Mouse (Mus musculus): ENCODE results near the gene Mroh9.

Gene Mroh9

DNA sequence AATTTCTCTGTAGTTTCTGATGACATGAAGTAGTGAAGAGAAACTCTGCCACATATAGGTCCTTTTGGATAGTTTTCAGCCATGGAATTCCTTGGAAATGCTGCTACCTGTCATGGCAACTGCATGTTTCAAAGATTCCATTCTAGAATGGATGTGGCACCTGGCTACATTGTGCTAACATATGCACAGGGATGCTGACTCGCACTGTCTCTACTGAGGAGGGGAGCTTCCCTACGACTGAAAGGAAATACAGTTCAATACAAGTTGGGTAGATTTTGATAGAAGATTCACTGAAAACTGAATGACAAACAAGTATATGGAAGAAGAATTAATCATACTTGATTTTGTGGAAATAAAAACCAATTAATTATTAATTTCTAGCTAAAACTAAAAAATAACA, at the start of gene Mroh9:
TSS of gene Mroh9 (minus strand) at position 101 of the 400 bp plus-strand sequence.
- no peak for DNase-seq (ENCODE audit: low read depth, low spot score)

- no peak for DNase-seq (ENCODE audit: low read depth, low spot score)
These were observed 44.5 kb upstream of the Mroh9 start for GRCm38 (mm10) chr1:163129976-163130375.

DNA sequence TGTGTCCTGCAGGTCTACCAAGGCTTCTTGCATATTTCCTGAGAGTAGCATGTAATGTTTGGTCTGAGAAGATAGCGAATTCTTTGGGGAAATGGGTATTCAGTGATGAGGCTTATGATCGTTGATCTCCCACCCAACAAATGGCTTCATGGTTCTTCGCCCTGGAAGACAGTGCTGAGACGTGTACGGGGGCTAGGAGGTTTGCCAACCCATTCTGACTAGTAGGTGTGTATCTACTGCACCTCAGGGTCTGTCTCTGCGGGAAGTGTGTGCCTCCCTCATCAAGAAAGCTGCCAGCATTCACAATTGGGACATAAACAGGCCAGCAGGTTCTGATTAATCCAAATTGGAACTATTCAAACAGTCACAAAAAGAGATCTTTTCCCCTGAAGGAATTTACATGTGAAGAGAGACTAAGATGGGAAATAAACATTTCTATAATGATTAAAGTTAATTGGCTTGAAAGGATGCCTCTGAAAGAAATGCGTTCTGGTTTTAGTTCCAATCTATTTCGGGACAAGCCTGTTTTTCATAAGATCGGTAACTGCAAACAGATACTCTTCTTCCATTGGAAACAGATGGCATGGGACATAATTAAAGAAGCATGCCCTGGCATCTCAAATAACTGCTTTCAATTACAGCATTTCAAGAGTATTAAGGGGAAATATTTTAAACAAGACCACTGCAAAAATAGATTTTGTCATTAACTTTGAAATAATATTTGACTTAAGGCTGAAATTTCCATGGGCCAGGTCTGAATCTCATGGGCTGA, 43.8 kb upstream of the Mroh9 start:
- DNase-seq (ENCODE audit: low read depth, low spot score) = no peak

DNA sequence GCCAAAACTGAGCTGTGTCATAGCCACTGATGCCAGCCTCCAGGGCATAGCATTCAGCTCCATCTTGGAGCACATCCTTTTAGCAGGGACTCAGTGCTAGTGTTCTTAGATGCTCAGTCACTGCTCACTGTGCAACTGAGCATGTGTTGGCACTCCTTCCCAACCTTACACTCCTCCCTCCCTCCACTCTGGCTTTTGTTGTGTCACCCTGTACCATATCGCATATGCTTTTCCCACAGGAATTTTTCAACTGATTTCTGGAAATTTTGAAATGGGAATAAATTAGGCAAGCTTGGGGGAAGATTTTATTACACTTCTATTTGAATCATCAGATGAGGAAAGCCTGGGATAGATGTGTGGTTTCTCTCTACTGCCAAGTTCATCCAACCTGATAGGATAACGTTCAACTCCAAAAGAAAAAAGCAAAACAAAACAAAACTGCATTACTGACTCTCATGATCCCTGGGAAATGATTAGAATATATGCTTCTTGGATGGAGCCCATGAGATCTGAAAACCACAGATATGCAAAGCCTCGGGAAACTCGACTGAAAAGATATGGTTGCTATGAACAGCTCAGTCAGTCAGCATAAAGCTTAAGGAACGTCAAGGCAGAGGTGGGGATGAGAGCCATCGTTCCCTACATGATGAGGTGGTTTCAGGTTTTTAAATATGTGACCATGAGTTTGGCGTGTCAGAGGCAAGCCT, 40.9 kb upstream of the Mroh9 start:
- no peak for DNase-seq (ENCODE audit: low read depth, low spot score)

DNA sequence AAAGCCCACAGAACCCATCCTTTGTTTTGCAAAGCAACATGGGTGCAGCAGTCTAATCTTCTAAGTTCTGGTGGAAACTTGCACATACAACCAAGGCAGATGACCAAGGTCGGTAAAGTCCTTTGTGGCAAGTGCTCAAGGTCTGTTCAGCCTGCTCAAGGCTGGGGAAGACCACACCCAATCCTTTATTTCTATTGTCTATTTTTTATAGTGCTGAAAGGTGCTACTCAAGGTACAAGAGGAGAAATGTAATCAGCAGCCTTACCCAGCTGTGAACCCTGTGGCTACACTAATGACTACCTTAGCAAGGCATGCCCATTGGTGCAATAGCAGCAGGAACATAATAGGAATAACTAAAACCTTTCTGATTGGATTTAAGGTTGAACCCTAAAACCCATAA, 36.9 kb upstream of the Mroh9 start:
- DNase-seq (ENCODE audit: low read depth, low spot score) = no peak

- DNase-seq (ENCODE audit: low read depth, low spot score) = no peak
These were observed 28.1 kb upstream of the Mroh9 start for GRCm38 (mm10) chr1:163113461-163114174.

- DNase-seq (ENCODE audit: low read depth, low spot score) = no peak
These were observed 27.2 kb upstream of the Mroh9 start for GRCm38 (mm10) chr1:163112482-163113164.

GRCm38 (mm10) chr1:163104960-163105359, 19.5 kb upstream of the Mroh9 start:
- no peak for DNase-seq (ENCODE audit: low read depth, low spot score)

DNA sequence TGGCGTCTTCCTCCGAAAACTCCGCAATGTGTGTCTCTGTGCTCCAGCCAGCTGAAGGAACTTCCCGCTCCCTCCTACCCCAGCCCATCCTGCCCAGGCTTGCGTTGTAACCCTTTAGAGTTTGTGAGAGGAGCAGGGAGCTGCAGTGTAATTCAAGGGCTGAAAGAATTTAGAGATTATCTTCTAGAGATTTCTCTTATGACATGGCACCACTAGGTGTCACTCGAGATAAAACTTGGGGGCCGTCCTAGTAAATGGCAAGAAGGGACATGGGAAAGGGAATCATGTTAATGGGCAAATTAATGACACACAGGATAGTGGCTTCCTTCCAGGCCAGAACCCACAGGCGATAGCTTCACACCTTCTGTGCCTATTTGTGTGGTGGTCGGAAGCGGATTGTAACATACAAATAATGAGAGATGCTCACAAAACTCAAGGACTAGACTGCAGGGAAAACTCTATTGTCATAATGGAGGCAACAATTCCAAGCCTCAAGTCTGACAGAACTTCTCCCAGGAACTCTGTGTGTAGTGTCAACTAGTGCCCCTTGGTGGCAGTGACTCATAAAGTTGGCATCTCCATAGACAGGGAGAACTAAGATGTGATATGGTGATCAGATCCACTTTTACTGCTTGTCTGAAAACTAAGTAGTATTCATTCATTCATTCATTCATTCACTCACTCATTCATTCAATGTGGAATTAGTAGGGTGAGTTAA, 6.1 kb upstream of the Mroh9 start:
- DNase-seq (ENCODE audit: low read depth, low spot score) = peak; percentile 5

- no peak for DNase-seq (ENCODE audit: low read depth, low spot score)
These were observed 15.0 kb downstream of the Mroh9 start for GRCm38 (mm10) chr1:163070502-163070901.

DNA sequence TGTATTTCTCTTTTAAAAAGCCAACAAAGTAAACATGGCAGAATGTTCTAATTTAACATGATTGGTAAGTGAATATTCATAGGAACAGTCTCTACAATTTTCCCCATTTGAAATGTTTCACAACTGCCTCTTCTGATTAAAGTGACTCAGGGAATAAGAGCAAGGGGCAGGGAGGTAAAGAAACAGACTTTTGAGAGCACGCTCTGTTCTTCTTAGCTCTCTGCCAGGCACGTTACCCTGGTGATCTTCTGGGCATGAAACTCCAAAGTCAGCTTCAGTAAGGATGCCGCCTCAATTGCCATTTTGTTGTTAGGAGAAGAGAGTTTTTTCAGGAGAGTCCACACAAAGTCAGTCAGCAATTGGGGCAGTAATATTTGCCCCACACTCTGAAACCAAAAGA, 25.1 kb downstream of the Mroh9 start:
- no peak for DNase-seq (ENCODE audit: low read depth, low spot score)

DNA sequence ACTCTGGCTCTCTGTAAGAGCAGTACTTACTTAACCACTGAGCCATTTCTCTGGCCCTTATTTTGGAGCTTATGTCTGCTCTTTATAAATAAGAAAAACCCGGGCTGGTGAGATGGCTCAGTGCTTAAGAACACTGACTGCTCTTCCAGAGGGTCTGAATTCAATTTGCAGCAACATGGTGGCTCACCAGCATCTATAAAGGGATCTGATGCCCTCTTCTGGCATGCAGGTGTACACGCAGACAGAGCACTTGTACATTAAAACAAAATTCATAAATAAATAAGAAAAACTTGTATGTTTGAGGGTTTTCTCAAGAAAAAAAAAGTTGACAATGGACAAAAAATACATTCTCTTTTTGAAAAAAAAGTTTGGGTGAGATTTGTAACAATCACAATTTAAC, 28.1 kb downstream of the Mroh9 start:
- no peak for DNase-seq (ENCODE audit: low read depth, low spot score)

DNA sequence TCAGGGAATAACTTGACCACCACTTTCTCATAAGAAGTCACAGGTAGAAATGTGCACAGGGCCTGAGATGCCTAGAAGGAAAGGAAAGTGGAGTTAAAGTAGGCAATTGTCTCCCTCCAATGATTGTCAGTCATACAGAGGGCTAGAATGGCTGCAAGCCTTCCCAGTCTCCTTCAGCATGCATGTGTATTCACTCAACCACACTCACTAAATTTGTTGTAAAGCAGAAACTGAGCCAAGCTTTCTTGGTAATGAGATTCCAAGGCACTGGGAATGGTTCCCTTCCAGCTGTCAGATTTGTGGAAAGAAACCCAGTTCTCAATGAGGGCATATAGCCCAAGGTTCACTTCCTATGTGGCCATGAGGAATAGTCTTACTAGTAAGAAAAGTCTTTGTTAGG, 29.8 kb downstream of the Mroh9 start:
- DNase-seq (ENCODE audit: low read depth, low spot score) = no peak

DNA sequence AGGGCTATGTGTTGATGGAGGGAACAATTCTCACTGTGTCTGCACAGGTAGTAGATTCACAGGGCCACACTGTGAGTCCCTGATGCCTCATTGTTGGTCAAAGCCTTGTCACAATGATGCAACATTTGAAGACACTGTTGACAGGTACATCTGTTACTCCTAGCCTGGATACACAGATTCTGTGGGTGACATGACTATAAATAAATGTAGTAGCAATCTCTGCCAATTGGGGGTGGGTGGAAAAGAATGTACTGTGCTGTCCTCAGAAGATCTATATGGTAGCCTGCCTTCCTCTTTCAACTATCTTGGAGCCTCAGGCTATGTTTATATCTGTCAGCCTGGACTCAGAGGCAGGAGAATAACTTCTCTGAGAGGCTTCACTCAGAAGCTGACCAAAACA, 62.4 kb downstream of the Mroh9 start:
- DNase-seq (ENCODE audit: low read depth, low spot score) = no peak

DNA sequence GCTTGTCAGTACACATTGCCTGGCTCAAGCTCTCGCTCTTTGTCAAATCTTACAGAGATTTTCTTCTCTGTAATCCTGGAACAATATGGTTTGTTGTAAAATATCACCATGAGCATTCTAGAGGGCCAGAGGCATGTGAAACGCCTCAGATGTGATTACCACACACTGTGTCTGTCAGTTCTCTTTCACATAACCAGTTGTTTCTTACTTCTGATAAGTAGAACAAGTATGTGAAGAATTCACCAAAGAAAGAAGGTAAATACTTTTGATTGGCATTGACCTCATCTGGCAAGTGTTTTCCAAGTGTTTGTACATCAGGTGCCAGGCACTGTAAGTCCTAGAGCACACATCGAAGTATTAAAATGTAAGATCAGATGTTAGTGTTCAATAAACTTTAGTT, 76.2 kb downstream of the Mroh9 start:
- no peak for DNase-seq (ENCODE audit: low read depth, low spot score)

DNA sequence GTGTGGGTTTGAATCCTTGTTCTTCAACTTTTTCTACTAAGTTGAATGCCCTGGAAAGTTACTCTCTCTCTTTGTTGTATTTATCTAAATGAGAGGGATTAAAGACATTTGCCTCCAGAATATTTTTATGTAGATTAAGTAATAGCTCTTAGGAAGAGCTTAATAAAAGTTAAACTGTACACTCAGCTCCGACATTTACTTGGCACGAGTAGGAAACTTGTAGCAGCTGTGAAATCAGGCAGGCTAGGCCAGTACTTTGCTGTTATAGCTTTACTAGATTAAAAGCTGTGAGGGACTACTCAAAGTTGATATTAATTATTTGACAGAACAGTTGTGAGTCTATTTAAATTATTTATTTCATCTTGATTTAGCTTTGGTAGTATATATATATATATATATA, 82.0 kb downstream of the Mroh9 start:
- no peak for DNase-seq (ENCODE audit: low read depth, low spot score)

GRCm38 (mm10) chr1:163001271-163001829, 84.1 kb downstream of the Mroh9 start:
- no peak for DNase-seq (ENCODE audit: low read depth, low spot score)

- no peak for DNase-seq (ENCODE audit: low read depth, low spot score)
These were observed 97.9 kb downstream of the Mroh9 start for GRCm38 (mm10) chr1:162987546-162987945.

- DNase-seq (ENCODE audit: low read depth, low spot score) = no peak
These were observed 98.7 kb downstream of the Mroh9 start for GRCm38 (mm10) chr1:162986777-162987176.

- no peak for DNase-seq (ENCODE audit: low read depth, low spot score)
These were observed 99.2 kb downstream of the Mroh9 start for GRCm38 (mm10) chr1:162986121-162986748.

GRCm38 (mm10) chr1:162984428-162984827, 101.0 kb downstream of the Mroh9 start, which contains the start of gene Fmo3:
Fmo3 (minus strand) TSS chr1:162984528.
- DNase-seq (ENCODE audit: low read depth, low spot score) = no peak
